ENCODE assay signal across 8 mouse cellular contexts in genomic region chr14:105482644-105483351, GRCm38 (mm10).
DNase-seq lines count a peak whose midpoint lies in the region; ATAC-seq and TF ChIP-seq lines count a peak whose summit lies in the region.

No protein-coding gene starts in this region.

- H3K27me3 ChIP-seq in spleen, adult 2 months (ENCODE audit: control insufficient read depth, insufficient read depth, low read length), result no peaks in the 10 kb centered on the region
- no peaks in the 10 kb centered on the region for H3K27me3 ChIP-seq in hindbrain, embryonic 11.5 days (ENCODE audit: control insufficient read depth, insufficient read depth, low read length)
- H3K27me3 ChIP-seq in lung, postnatal 0 days (replicated peaks; ENCODE audit: insufficient read depth, low read length), result no peaks in the 10 kb centered on the region
- H3K27me3 ChIP-seq in stomach, embryonic 15.5 days (replicated peaks), result no peaks in the 10 kb centered on the region

- no peak for TF ChIP-seq POLR2A in spleen, adult 2 months (IDR thresholded peaks at IDR 0.05; ENCODE audit: low read depth, low read length)

- H3K9ac ChIP-seq in hindbrain, embryonic 11.5 days (ENCODE audit: low read depth, low read length), result peak overlapping the region; percentile 62
- no peak overlapping the region for H3K9ac ChIP-seq in lung, postnatal 0 days (replicated peaks; ENCODE audit: low read depth)
- H3K9ac ChIP-seq in stomach, embryonic 15.5 days, result no peak overlapping the region

- peak; percentile 78 for ATAC-seq in hindbrain, embryonic 11.5 days (ENCODE audit: low FRiP score)
- ATAC-seq in lung, postnatal 0 days, result peak; percentile 51; the same call in 1 of the 2 replicates
- no peak for ATAC-seq in stomach, embryonic 15.5 days (ENCODE audit: insufficient read depth, low FRiP score, low read depth)

- peak overlapping the region; percentile 42 for H3K4me2 ChIP-seq in hindbrain, embryonic 11.5 days (replicated peaks; ENCODE audit: low read depth, low read length)
- H3K4me2 ChIP-seq in lung, postnatal 0 days (replicated peaks; ENCODE audit: low read depth, low read length), result peak overlapping the region; percentile 59
- H3K4me2 ChIP-seq in stomach, embryonic 15.5 days, result peak overlapping the region; percentile 51

- H3K4me3 ChIP-seq in spleen, adult 2 months (ENCODE audit: extremely low read depth, insufficient read depth, insufficient read length), result peak overlapping the region; percentile 45
- peak overlapping the region; percentile 18 for H3K4me3 ChIP-seq in hindbrain, embryonic 11.5 days (ENCODE audit: low read depth, low read length)
- peak overlapping the region; percentile 34 for H3K4me3 ChIP-seq in lung, postnatal 0 days (ENCODE audit: low read depth, low read length)
- peak overlapping the region; percentile 19 for H3K4me3 ChIP-seq in stomach, embryonic 15.5 days (replicated peaks)

- no peaks in the 10 kb centered on the region for H3K9me3 ChIP-seq in hindbrain, embryonic 11.5 days (ENCODE audit: control insufficient read depth, low read length)
- H3K9me3 ChIP-seq in lung, postnatal 0 days (ENCODE audit: low read length), result no peaks in the 10 kb centered on the region
- no peaks in the 10 kb centered on the region for H3K9me3 ChIP-seq in stomach, embryonic 15.5 days

- 0 out of 2 replicates have a peak overlapping the region, but pooled peaks have one; percentile 10 for H3K27ac ChIP-seq in spleen, adult 2 months (ENCODE audit: insufficient read depth, low read length)
- peak overlapping the region; percentile 92 for H3K27ac ChIP-seq in hindbrain, embryonic 11.5 days (ENCODE audit: low read depth, low read length)
- H3K27ac ChIP-seq in lung, postnatal 0 days (ENCODE audit: low read length), result no peak overlapping the region
- peak overlapping the region; percentile 32 for H3K27ac ChIP-seq in stomach, embryonic 15.5 days

- H3K4me1 ChIP-seq in spleen, adult 2 months (ENCODE audit: control insufficient read depth, insufficient read depth, insufficient read length), result no peaks in the 10 kb centered on the region
- peaks cover 5% of the 10 kb centered on the region for H3K4me1 ChIP-seq in hindbrain, embryonic 11.5 days (replicated peaks; ENCODE audit: control insufficient read depth, insufficient read depth, low read length)
- no peaks in the 10 kb centered on the region for H3K4me1 ChIP-seq in lung, postnatal 0 days (ENCODE audit: insufficient read depth, low read depth, low read length)
- no peaks in the 10 kb centered on the region for H3K4me1 ChIP-seq in stomach, embryonic 15.5 days

- no peaks in the 10 kb centered on the region for H3K36me3 ChIP-seq in spleen, adult 2 months (ENCODE audit: control insufficient read depth, insufficient read depth, low read length)
- H3K36me3 ChIP-seq in hindbrain, embryonic 11.5 days (ENCODE audit: control insufficient read depth, insufficient read depth, low read length), result no peaks in the 10 kb centered on the region
- H3K36me3 ChIP-seq in lung, postnatal 0 days (ENCODE audit: insufficient read depth, low read length), result no peaks in the 10 kb centered on the region
- no peaks in the 10 kb centered on the region for H3K36me3 ChIP-seq in stomach, embryonic 15.5 days

- no peak for TF ChIP-seq EP300 in lung, postnatal 0 days (IDR thresholded peaks at IDR 0.05)

- no peak for TF ChIP-seq CTCF in spleen, adult 2 months (IDR thresholded peaks at IDR 0.05; ENCODE audit: extremely low read depth, insufficient read depth, insufficient read length, insufficient replicate concordance)
- no peak for TF ChIP-seq CTCF in lung, postnatal 0 days (IDR thresholded peaks at IDR 0.05)

- WGBS in spleen, adult 2 months, result 4% methylated on average over 16 of the region's 16 CpGs
- WGBS in hindbrain, embryonic 11.5 days, result under 1% methylated on average over 16 of the region's 16 CpGs
- WGBS in lung, postnatal 0 days, result 7% methylated on average over 16 of the region's 16 CpGs
- WGBS in stomach, embryonic 15.5 days, result 10% methylated on average over 16 of the region's 16 CpGs

- DNase-seq in adrenal gland, postnatal 14 days, result peak; percentile 44
- no peak for DNase-seq in adrenal gland, adult 18-20 months (ENCODE audit: low spot score in 2 of 2)
- no peak for DNase-seq in spleen, adult 2 months (ENCODE audit: low read depth in 1 of 2, low spot score in 2 of 2)
- no peak for DNase-seq in spleen, postnatal 4 days (ENCODE audit: low spot score in 2 of 2)
- DNase-seq in hindbrain, embryonic 11.5 days (ENCODE audit: low spot score), result peak; percentile 79
- DNase-seq in lung, postnatal 0 days (ENCODE audit: low spot score), result peak; percentile 30
- no peak for DNase-seq in layer of hippocampus, adult 9-10 months (ENCODE audit: low spot score)

Comparison
In these comparisons a context has a peak if more than half of its experiments do, and no peak if none do; other contexts are left out.
1. DNase-seq: peak in adrenal gland, postnatal 14 days (single experiment), hindbrain, embryonic 11.5 days (single experiment) and lung, postnatal 0 days (single experiment); none in adrenal gland, adult 18-20 months (0 of 2), spleen, adult 2 months (0 of 2), spleen, postnatal 4 days (0 of 2) and layer of hippocampus, adult 9-10 months (single experiment).
2. Peak in every context shown above with its lines, with median percentiles within 50 percentile points of each other: H3K4me3 ChIP-seq and H3K4me2 ChIP-seq.